Mouse (Mus musculus): ENCODE results near the gene Slit3.

Gene Slit3

GRCm38 (mm10) chr11:35755546-35755945, 634.5 kb downstream of the Slit3 start:
- DNase-seq (ENCODE audit: low read depth, low spot score), result no peak

DNA sequence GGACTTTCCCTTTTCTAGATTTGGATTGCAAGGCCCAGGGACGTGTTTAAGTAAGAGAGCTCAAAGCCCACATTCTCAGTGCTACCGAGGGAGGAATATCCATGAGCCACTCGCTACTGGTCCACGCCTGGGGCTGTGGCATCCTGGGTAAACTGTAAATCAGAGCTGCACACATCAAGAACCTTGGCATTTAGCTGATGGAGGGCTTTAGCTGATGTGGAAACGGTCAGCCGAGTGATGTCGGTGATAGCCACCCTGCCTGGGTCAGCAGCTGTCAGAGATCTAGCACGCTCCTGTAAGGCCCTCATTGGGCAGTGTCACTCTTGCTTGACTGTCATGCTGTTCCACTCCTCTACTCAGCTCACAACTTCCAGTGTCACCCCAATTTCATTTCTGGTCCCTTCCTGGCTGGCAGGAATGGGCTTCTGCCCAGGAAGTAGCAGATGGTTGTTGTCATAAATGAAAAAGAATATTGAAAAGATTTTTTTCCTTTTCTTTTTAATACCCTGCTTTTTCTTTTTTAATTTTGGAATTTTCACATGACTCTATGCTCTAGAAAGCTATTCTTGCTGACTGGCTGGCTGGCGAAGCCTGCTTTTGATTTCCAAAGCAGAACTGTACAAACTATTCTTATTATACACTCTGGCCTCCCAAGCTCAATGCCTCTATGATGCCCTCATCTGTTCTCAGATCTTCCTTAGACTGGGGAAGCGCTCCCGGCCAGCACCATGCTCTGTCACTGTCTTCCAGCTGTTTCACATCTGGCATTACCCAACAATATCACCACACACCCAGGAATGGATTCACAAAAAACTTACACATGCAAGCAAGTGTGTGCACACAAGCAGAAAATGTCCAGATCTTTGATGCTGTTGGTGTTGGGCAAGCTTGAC, 635.6 kb downstream of the Slit3 start:
- no peak for DNase-seq (ENCODE audit: low read depth, low spot score)
